Mouse (Mus musculus) embryonic facial prominence, embryonic 13.5 days (tissue): ENCODE measurements at regions not wholly inside any gene's neighbourhood (a gene's known extent, or its start where the extent isn't known, plus 50 kb on each side); places are given as distances from the start of the nearest gene placed in this dataset.
"Not testable (repeated sequence)": the region's sequence is repeated elsewhere in the genome, so short reads cannot be mapped to it uniquely, and the experiment has no call there.

Experiments
- ATAC-seq: fragments of 200-750 bp; cut with Nextera tagmentation; 2 replicates; pipeline ENCODE4 v1.8.0; 2017; ENCODE audit warnings: low read depth; ENCODE audit not compliant: insufficient number of reproducible peaks, insufficient read depth, low FRiP score, low TSS enrichment
- H3K27ac ChIP-seq: fragments of 300-500 bp; sonication (generic); 2 replicates; pipeline ENCODE4 v1.5.1; 2015; ENCODE audit warnings: moderate library complexity, mild to moderate bottlenecking, inconsistent platforms
- H3K27me3 ChIP-seq: fragments of 300-500 bp; sonication (generic); 2 replicates; pipeline ENCODE4 v1.6.1; 2015; ENCODE audit warnings: mild to moderate bottlenecking, inconsistent platforms
- H3K36me3 ChIP-seq: fragments of 300-500 bp; sonication (generic); 2 replicates; pipeline ENCODE4 v1.6.1; 2015; ENCODE audit warnings: mild to moderate bottlenecking, inconsistent platforms
- H3K4me1 ChIP-seq: fragments of 300-500 bp; sonication (generic); 2 replicates; pipeline ENCODE4 v1.6.1; 2015; ENCODE audit warnings: inconsistent platforms
- H3K4me2 ChIP-seq: fragments of 300-500 bp; sonication (generic); 2 replicates; pipeline ENCODE4 v1.6.1; 2015; ENCODE audit warnings: moderate library complexity, mild to moderate bottlenecking, inconsistent platforms
- H3K4me3 ChIP-seq: fragments of 300-500 bp; sonication (generic); 2 replicates; pipeline ENCODE4 v1.5.1; 2015; ENCODE audit warnings: mild to moderate bottlenecking, inconsistent platforms
- H3K9ac ChIP-seq: fragments of 300-500 bp; sonication (generic); 2 replicates; pipeline ENCODE4 v1.6.1; 2015; ENCODE audit warnings: mild to moderate bottlenecking, inconsistent platforms
- H3K9me3 ChIP-seq: fragments of 300-500 bp; sonication (generic); 2 replicates; pipeline ENCODE4 v1.6.1; 2016; ENCODE audit warnings: inconsistent platforms
- WGBS: fragments of 180-500 bp; shearing (Covaris S2); methylation state at CpG from one replicate; pipeline ENCODE4 v1.1.7; 2015; ENCODE audit warnings: mixed read lengths; 5-methylcytosine and 5-hydroxymethylcytosine counted together

DNA sequence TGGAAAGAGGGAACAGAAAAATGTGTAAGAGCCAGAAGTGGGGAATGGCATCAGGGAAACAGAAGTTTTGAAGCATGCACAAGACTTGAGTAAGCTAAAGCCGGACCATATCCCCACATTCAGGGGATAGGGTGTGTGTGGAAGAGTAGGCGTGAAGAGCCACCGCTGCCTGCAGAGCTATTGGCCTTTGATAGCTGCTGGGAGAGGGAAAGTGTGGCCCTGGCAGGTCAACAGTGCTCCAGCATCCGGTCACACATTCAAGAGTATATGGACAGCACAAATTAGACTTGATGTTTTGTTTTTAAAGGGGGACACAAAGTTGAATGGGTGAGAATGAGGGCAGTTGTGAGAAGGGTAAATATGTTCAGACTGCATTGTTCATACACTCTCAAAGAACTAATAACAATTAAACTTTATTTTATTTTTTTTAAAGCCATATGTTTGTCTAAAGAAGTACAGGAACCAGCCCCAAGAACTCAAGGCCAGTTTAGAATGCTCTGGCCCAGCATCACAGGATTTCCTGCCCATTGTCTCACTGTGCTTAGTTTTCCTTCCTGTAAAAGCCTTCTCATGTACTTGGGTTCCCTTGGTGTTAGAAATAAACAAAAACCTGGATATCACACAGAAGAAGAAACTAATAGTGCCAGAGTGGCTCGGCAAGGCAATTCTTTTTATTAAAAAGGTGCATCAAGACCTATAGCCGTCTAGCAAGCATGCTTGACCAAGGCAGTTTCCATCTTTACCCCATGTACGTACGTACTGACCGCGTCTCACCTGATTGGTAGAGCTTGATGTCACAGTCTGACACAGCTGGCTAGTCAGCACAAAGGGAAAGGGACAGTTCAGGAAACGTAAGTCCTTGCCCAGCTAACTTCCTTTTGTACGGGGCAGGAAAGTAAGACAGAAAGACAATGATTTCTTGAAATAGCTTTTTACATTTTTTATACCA, 144.6 kb upstream of the Rbbp6 start:
- Histone ChIP-seq H3K4me3 (no peak overlapping the region), H3K36me3 (no peaks in the 10 kb centered on the region), H3K4me2 (no peak overlapping the region), H3K27ac (no peak overlapping the region; the same call in 1 of the 2 replicates), H3K9me3 (no peaks in the 10 kb centered on the region), H3K4me1 (no peaks in the 10 kb centered on the region), H3K9ac (no peak overlapping the region), H3K27me3 (no peaks in the 10 kb centered on the region)
- 83% methylated on average over 12 of the region's 12 CpGs for WGBS
- ATAC-seq: no peak

GRCm38 (mm10) chr7:122823429-122823828, 142.1 kb upstream of the Rbbp6 start:
- Histone ChIP-seq H3K4me1 (no peaks in the 10 kb centered on the region), H3K27ac (no peak overlapping the region), H3K9ac (no peak overlapping the region), H3K4me3 (no peak overlapping the region), H3K4me2 (no peak overlapping the region), H3K9me3 (no peaks in the 10 kb centered on the region), H3K27me3 (no peaks in the 10 kb centered on the region), H3K36me3 (no peaks in the 10 kb centered on the region)
- no peak for ATAC-seq
- WGBS: 64% methylated on average over 6 of the region's 6 CpGs

- Histone ChIP-seq H3K9me3 (no peaks in the 10 kb centered on the region), H3K4me2 (no peak overlapping the region), H3K4me3 (no peak overlapping the region), H3K9ac (no peak overlapping the region), H3K36me3 (no peaks in the 10 kb centered on the region), H3K27ac (no peak overlapping the region), H3K27me3 (no peaks in the 10 kb centered on the region), H3K4me1 (no peaks in the 10 kb centered on the region)
- no peak for ATAC-seq
- WGBS: 77% methylated on average over 3 of the region's 3 CpGs
Measured at GRCm38 (mm10) chr7:122839091-122839490, 126.4 kb upstream of the Rbbp6 start.

DNA sequence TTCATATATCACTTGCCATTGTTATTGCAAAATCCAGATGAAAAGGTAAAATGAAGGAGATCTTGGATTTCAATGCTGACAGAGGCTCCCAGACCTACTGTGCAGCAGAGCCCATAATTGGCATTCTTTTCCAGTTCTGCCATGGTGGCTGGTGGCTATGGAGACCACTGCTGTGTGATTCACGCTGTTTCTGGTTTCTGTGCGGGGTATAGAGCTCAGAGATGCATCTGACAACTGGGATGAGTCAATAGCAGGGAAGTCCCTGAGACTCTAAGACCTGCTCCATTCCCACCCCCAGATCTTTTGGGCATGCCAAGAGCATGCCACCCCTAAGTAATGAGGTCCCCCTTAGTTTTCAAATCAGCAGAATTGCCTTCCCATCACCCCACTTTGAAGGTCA, 120.7 kb upstream of the Rbbp6 start:
- Histone ChIP-seq H3K9ac (no peak overlapping the region), H3K4me3 (no peak overlapping the region), H3K9me3 (no peaks in the 10 kb centered on the region), H3K27ac (no peak overlapping the region), H3K36me3 (no peaks in the 10 kb centered on the region), H3K27me3 (no peaks in the 10 kb centered on the region), H3K4me1 (peaks cover 10% of the 10 kb centered on the region; the same call in 1 of the 2 replicates), H3K4me2 (no peak overlapping the region)
- no peak for ATAC-seq
- WGBS: 81% methylated on average over 2 of the region's 2 CpGs

- whole genome bisulfite sequencing: 47% methylated on average over 5 of the region's 5 CpGs
- Histone ChIP-seq H3K9ac (no peak overlapping the region), H3K4me2 (no peak overlapping the region), H3K36me3 (no peaks in the 10 kb centered on the region), H3K9me3 (no peaks in the 10 kb centered on the region), H3K27me3 (no peaks in the 10 kb centered on the region), H3K4me1 (peaks cover 10% of the 10 kb centered on the region; the same call in 1 of the 2 replicates), H3K27ac (0 out of 2 replicates have a peak overlapping the region, but pooled peaks have one; percentile 40), H3K4me3 (no peak overlapping the region)
- ATAC-seq: no peak
Measured at GRCm38 (mm10) chr7:122847376-122847775, 118.1 kb upstream of the Rbbp6 start.

GRCm38 (mm10) chr7:122873386-122873785, 92.1 kb upstream of the Rbbp6 start:
- H3K9me3 ChIP-seq: no peaks in the 10 kb centered on the region
- H3K9ac ChIP-seq: no peak overlapping the region
- H3K36me3 ChIP-seq: no peaks in the 10 kb centered on the region
- H3K27me3 ChIP-seq: no peaks in the 10 kb centered on the region
- no peak overlapping the region for H3K4me2 ChIP-seq
- H3K4me1 ChIP-seq: no peaks in the 10 kb centered on the region
- H3K4me3 ChIP-seq: no peak overlapping the region
- no peak for ATAC-seq
- no peak overlapping the region for H3K27ac ChIP-seq
- 44% methylated on average over 2 of the region's 2 CpGs for WGBS

DNA sequence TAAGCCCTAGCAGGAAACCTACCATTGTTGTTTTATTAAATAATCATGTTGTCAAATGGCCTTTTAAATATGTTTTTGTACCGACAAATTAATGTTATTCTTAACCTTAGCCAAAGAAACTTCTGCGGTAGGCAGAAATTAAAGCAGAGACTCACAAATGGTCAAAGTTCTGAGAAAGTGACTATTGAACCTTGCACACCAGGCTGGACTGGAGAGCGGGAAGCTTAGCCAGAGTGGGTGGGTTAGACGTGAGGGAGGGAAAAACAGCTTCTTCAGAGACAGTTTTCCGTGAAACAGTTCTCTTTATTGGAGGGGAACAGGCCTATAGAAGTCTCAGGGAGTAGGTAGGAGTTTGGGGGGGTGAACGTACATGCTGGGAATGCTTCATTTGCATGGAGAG, 89.2 kb upstream of the Rbbp6 start:
- no peaks in the 10 kb centered on the region for H3K27me3 ChIP-seq
- H3K36me3 ChIP-seq: no peaks in the 10 kb centered on the region
- H3K4me1 ChIP-seq: no peaks in the 10 kb centered on the region
- no peaks in the 10 kb centered on the region for H3K9me3 ChIP-seq
- no peak overlapping the region for H3K4me3 ChIP-seq
- H3K4me2 ChIP-seq: no peak overlapping the region
- ATAC-seq: no peak
- 80% methylated on average over 6 of the region's 6 CpGs for WGBS
- no peak overlapping the region for H3K9ac ChIP-seq
- no peak overlapping the region for H3K27ac ChIP-seq

- WGBS: 96% methylated on average over 3 of the region's 3 CpGs
Measured at GRCm38 (mm10) chr7:122881890-122882500, 83.5 kb upstream of the Rbbp6 start.

DNA sequence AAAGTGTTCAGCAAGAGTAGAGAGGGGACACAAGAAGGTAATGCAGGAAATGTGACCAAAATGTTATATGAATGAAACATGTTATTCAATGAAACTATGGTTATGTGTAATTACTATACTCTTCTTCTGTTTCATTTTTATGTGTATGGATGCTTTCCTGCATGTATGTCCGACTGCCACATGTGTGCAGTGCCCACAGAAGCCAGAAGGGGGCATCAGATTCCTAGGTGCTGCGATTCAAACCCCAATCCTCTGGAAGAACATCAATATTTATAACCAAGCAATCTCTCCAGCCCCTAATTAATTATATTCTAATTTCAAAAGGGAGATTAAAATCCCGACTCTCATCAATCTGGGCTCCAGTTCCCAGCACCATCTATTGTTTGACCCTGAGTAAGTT, 78.7 kb upstream of the Rbbp6 start:
- WGBS: 84% methylated on average over 3 of the region's 3 CpGs
- Histone ChIP-seq H3K4me1 (no peaks in the 10 kb centered on the region), H3K9ac (no peak overlapping the region), H3K9me3 (no peaks in the 10 kb centered on the region), H3K36me3 (no peaks in the 10 kb centered on the region), H3K27ac (no peak overlapping the region), H3K4me3 (no peak overlapping the region), H3K4me2 (no peak overlapping the region), H3K27me3 (no peaks in the 10 kb centered on the region)
- no peak for ATAC-seq

More at GRCm38 (mm10) chr7:122881890-122882500, 83.5 kb upstream of the Rbbp6 start:
- H3K27me3 ChIP-seq, H3K4me3 ChIP-seq, H3K4me2 ChIP-seq, ATAC-seq, H3K36me3 ChIP-seq, H3K9ac ChIP-seq, H3K4me1 ChIP-seq, H3K27ac ChIP-seq, H3K9me3 ChIP-seq: not testable (repeated sequence)

- no peak for ATAC-seq
- no peaks in the 10 kb centered on the region for H3K9me3 ChIP-seq
- H3K36me3 ChIP-seq: no peaks in the 10 kb centered on the region
- 63% methylated on average over 2 of the region's 2 CpGs for WGBS
- H3K27ac ChIP-seq: no peak overlapping the region
- no peaks in the 10 kb centered on the region for H3K4me1 ChIP-seq
- H3K4me2 ChIP-seq: no peak overlapping the region
- H3K4me3 ChIP-seq: no peak overlapping the region
- no peak overlapping the region for H3K9ac ChIP-seq
- no peaks in the 10 kb centered on the region for H3K27me3 ChIP-seq
Measured at GRCm38 (mm10) chr7:122897148-122897547, 68.3 kb upstream of the Rbbp6 start.

GRCm38 (mm10) chr7:122906056-122906455, 59.4 kb upstream of the Rbbp6 start:
- no peaks in the 10 kb centered on the region for H3K27me3 ChIP-seq
- 86% methylated on average over 5 of the region's 5 CpGs for WGBS

GRCm38 (mm10) chr7:122909296-122909695, 56.2 kb upstream of the Rbbp6 start:
- no peak overlapping the region for H3K27ac ChIP-seq
- no peak overlapping the region for H3K4me2 ChIP-seq
- no peak overlapping the region for H3K4me3 ChIP-seq
- no peaks in the 10 kb centered on the region for H3K27me3 ChIP-seq
- no peaks in the 10 kb centered on the region for H3K9me3 ChIP-seq
- H3K9ac ChIP-seq: no peak overlapping the region
- H3K4me1 ChIP-seq: no peaks in the 10 kb centered on the region
- no peak for ATAC-seq
- H3K36me3 ChIP-seq: no peaks in the 10 kb centered on the region
- 80% methylated on average over 8 of the region's 8 CpGs for WGBS

More at GRCm38 (mm10) chr7:122906056-122906455, 59.4 kb upstream of the Rbbp6 start:
- Histone ChIP-seq H3K9me3 (no peaks in the 10 kb centered on the region), H3K4me1 (no peaks in the 10 kb centered on the region), H3K27ac (no peak overlapping the region), H3K4me2 (no peak overlapping the region), H3K4me3 (no peak overlapping the region), H3K36me3 (no peaks in the 10 kb centered on the region), H3K9ac (no peak overlapping the region)
- no peak for ATAC-seq
